Mouse (Mus musculus) ES-E14 (cell line): ENCODE measurements at regions not wholly inside any gene's neighbourhood (a gene's known extent, or its start where the extent isn't known, plus 50 kb on each side); places are given as distances from the start of the nearest gene placed in this dataset.

Source experiments
- DNase-seq: peaks from one replicate; pipeline ENCODE4 v3.0.0-alpha.2; 2013; ENCODE audit warnings: low read depth, low spot score
- H3K27ac ChIP-seq: 2 replicates; pipeline ENCODE4 v1.5.1; 2012; ENCODE audit warnings: low read depth, mild to moderate bottlenecking, low read length, moderate library complexity, mixed read lengths; ENCODE audit not compliant: poor library complexity, insufficient read depth, severe bottlenecking
- H3K36me3 ChIP-seq: 2 replicates; pipeline ENCODE4 v1.6.1; 2012; ENCODE audit warnings: mild to moderate bottlenecking, low read length, moderate library complexity, mixed read lengths; ENCODE audit not compliant: control insufficient read depth, poor library complexity, insufficient read depth, severe bottlenecking
- H3K4me1 ChIP-seq, 2 experiments: fragments of 150-350 bp in 1 of 2; sonication (generic) in 1 of 2; 2 replicates each; pipeline ENCODE4 v1.6.1; 2012; ENCODE audit warnings: low read length in 2 of 2, mild to moderate bottlenecking in 1 of 2, mixed read lengths in 1 of 2; ENCODE audit not compliant: control insufficient read depth in 2 of 2, insufficient read depth in 2 of 2, poor library complexity in 1 of 2
- H3K4me3 ChIP-seq, 2 experiments: fragments of 150-350 bp in 1 of 2; sonication (generic) in 1 of 2; 2 replicates each; pipeline ENCODE4 v1.5.1; 2012; ENCODE audit warnings: low read length in 2 of 2, low read depth in 1 of 2, mild to moderate bottlenecking in 1 of 2, mixed read lengths in 1 of 2; ENCODE audit not compliant: insufficient read depth in 1 of 2, poor library complexity in 1 of 2, severe bottlenecking in 1 of 2
- H3K9ac ChIP-seq: 2 replicates; pipeline ENCODE4 v1.6.1; 2012; ENCODE audit warnings: low read depth, mild to moderate bottlenecking, low read length, mixed read lengths; ENCODE audit not compliant: poor library complexity, insufficient read depth, severe bottlenecking
- H3K9me3 ChIP-seq: fragments of 150-350 bp; sonication (generic); 2 replicates; pipeline ENCODE4 v1.6.1; 2012; ENCODE audit warnings: low read depth, mild to moderate bottlenecking, low read length; ENCODE audit not compliant: control insufficient read depth, insufficient read depth
- CHD2 ChIP-seq: IDR thresholded peaks from 2 replicates; pipeline ENCODE4 v1.6.1; 2014; ENCODE audit warnings: mild to moderate bottlenecking, low read depth, low read length, inconsistent platforms
- HCFC1 ChIP-seq: IDR thresholded peaks from 2 replicates; pipeline ENCODE4 v1.6.1; 2012; ENCODE audit warnings: low read length, inconsistent platforms, borderline replicate concordance; ENCODE audit not compliant: insufficient read depth
- MAFK ChIP-seq: IDR thresholded peaks from 2 replicates; pipeline ENCODE4 v1.6.1; 2014; ENCODE audit warnings: mild to moderate bottlenecking, low read depth, low read length, inconsistent platforms; ENCODE audit not compliant: insufficient read depth
- ZC3H11A ChIP-seq: IDR thresholded peaks from 2 replicates; pipeline ENCODE4 v1.6.1; 2012; ENCODE audit warnings: low read depth, mild to moderate bottlenecking, inconsistent platforms, low read length, borderline replicate concordance
- ZNF384 ChIP-seq: IDR thresholded peaks from 2 replicates; pipeline ENCODE4 v1.6.1; 2012; ENCODE audit warnings: low read depth, low read length, inconsistent platforms
- in situ Hi-C, 2 experiments: fragments of 600-800 bp; cut with MboI; formaldehyde crosslinking; loops; one replicate each; pipeline ENCODE4 v1.15.1; 2025; ENCODE audit warnings: low sequenced_read_pairs in 2 of 2, inconsistent platforms in 1 of 2; ENCODE audit not compliant: unreplicated experiment in 2 of 2

- TF ChIP-seq ZNF384 (no peak), HCFC1 (no peak), CHD2 (no peak), MAFK (no peak), ZC3H11A (no peak)
- no peaks in the 10 kb centered on the region for H3K36me3 ChIP-seq
- no peak overlapping the region for H3K9ac ChIP-seq
- no peak overlapping the region for H3K4me3 ChIP-seq
- DNase-seq: no peak
- H3K4me1 ChIP-seq: no peaks in the 10 kb centered on the region
- H3K9me3 ChIP-seq: no peaks in the 10 kb centered on the region
- no peak overlapping the region for H3K27ac ChIP-seq
- in situ Hi-C loops: loop anchor here (5.0 to 25.0 kb wide), 2 partner anchors 252 to 262 kb away; no protein-coding TSS in a partner anchor
Observed at GRCm38 (mm10) chr12:32635055-32635454, 184.3 kb upstream of the Nampt start.

- Histone ChIP-seq H3K36me3 (no peaks in the 10 kb centered on the region), H3K9me3 (no peaks in the 10 kb centered on the region), H3K9ac (no peak overlapping the region), H3K27ac (no peak overlapping the region), H3K4me3 (no peak overlapping the region), H3K4me1 (no peaks in the 10 kb centered on the region)
- in situ Hi-C loops: loop anchor here (5.0 to 25.0 kb wide), 2 partner anchors 250 to 260 kb away; no protein-coding TSS in a partner anchor
- no peak for TF ChIP-seq ZNF384
- no peak for TF ChIP-seq MAFK
- peak; percentile 86 for TF ChIP-seq ZC3H11A
- peak; percentile 54 for DNase-seq
Observed at GRCm38 (mm10) chr12:32637400-32638100, 181.8 kb upstream of the Nampt start.

- Histone ChIP-seq H3K4me1 (no peaks in the 10 kb centered on the region), H3K27ac (no peak overlapping the region), H3K9ac (no peak overlapping the region), H3K4me3 (no peak overlapping the region), H3K9me3 (no peaks in the 10 kb centered on the region), H3K36me3 (no peaks in the 10 kb centered on the region)
- TF ChIP-seq MAFK (no peak), CHD2 (no peak), ZNF384 (no peak), HCFC1 (no peak)
- in situ Hi-C loops: loop anchor here in 1 of 2 experiments (25.0 kb wide), 1 partner anchor 247 kb away; no protein-coding TSS in a partner anchor
- no peak for DNase-seq
Observed at GRCm38 (mm10) chr12:32640591-32640990, 178.8 kb upstream of the Nampt start.

GRCm38 (mm10) chr12:32642493-32642892, 176.9 kb upstream of the Nampt start:
- in situ Hi-C loops: loop anchor here in 1 of 2 experiments (25.0 kb wide), 1 partner anchor 245 kb away; no protein-coding TSS in a partner anchor
- no peak for DNase-seq
- Histone ChIP-seq H3K27ac (no peak overlapping the region), H3K4me3 (no peak overlapping the region), H3K9me3 (no peaks in the 10 kb centered on the region), H3K36me3 (no peaks in the 10 kb centered on the region), H3K4me1 (no peaks in the 10 kb centered on the region), H3K9ac (no peak overlapping the region)
- no peak for TF ChIP-seq CHD2
- TF ChIP-seq HCFC1: no peak
- no peak for TF ChIP-seq ZNF384
- no peak for TF ChIP-seq MAFK
- TF ChIP-seq ZC3H11A: no peak
